Mouse (Mus musculus): ENCODE measurements at regions not wholly inside any gene's neighbourhood (a gene's known extent, or its start where the extent isn't known, plus 50 kb on each side); places are given as distances from the start of the nearest gene placed in this dataset.

- no peak for TF ChIP-seq GATA4 (IDR thresholded peaks at IDR 0.05; ENCODE audit: insufficient replicate concordance, low read length)
Measured at GRCm38 (mm10) chr17:4229969-4230368, 533.9 kb upstream of the Nox3 start.

GRCm38 (mm10) chr17:4250476-4250875 lies 554.4 kb upstream of the Nox3 start:
- no peak for TF ChIP-seq GATA4 (IDR thresholded peaks at IDR 0.05; ENCODE audit: insufficient replicate concordance, low read length)

DNA sequence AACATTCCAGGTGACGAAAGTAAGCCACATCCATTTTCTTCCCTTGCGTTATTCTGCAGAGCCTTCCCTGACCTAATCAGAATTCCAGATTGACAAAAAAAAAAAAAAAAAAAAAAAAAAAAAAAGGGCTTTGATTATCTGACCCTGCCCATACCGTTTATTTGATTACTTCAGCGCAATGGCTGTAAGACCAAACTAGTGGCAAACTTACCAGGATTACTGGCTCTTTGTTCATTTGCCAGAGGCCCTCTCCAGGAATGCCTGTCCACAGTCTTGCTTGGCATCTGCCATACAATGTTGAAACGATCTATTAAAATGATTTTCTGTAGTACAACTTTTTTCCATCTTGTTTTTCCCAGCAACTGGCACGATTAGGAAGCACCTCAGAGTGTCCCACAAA lies 569.4 kb upstream of the Nox3 start:
- TF ChIP-seq GATA4 (IDR thresholded peaks at IDR 0.05; ENCODE audit: insufficient replicate concordance, low read length), result no peak

GRCm38 (mm10) chr17:4265946-4266345 lies 569.9 kb upstream of the Nox3 start:
- TF ChIP-seq GATA4 (IDR thresholded peaks at IDR 0.05; ENCODE audit: insufficient replicate concordance, low read length), result no peak

DNA sequence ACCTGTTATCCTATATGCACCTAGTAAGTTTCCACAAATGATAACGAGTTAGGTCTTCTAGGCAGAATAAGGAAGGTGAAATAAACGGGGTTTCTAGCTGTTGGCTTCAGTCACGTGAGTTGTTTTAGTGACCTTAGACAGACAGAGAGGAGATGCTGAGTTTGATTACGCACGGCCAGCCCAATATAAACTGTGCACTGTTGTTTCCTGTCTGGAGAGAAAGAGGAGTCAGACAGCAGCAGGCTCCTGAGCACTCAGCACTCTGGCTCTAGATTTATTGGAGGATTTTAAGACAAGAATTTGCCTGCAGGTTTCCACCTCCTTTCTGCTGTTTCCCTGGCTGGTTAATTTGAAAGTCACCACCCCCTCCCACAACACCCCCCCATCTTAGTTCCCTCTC lies 570.4 kb upstream of the Nox3 start:
- no peak for TF ChIP-seq GATA4 (IDR thresholded peaks at IDR 0.05; ENCODE audit: insufficient replicate concordance, low read length)

DNA sequence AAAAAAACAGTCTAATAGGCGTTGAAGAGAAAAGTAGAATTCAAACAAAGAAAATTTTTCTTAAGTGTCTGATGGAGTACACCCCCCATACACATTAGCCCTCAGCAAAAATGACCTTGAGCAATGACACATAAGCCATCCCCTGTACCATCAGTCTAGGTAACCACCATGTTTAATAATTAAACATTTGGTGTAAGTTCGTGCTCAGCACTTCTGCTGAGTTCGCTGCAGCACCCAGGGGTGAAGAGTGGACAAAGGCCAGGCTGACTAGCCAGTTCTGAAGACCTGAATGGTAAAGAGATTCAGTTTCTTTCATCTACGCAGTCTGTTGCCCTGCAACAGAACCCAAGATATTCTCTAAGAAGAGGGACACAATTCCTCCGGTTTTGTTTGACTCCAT lies 572.3 kb upstream of the Nox3 start:
- no peak for TF ChIP-seq GATA4 (IDR thresholded peaks at IDR 0.05; ENCODE audit: insufficient replicate concordance, low read length)

- TF ChIP-seq GATA4 (IDR thresholded peaks at IDR 0.05; ENCODE audit: insufficient replicate concordance, low read length), result no peak
Measured at GRCm38 (mm10) chr17:4272456-4272855, 576.4 kb upstream of the Nox3 start.

GRCm38 (mm10) chr17:4276722-4277121 lies 580.7 kb upstream of the Nox3 start:
- no peak for TF ChIP-seq GATA4 (IDR thresholded peaks at IDR 0.05; ENCODE audit: insufficient replicate concordance, low read length)

DNA sequence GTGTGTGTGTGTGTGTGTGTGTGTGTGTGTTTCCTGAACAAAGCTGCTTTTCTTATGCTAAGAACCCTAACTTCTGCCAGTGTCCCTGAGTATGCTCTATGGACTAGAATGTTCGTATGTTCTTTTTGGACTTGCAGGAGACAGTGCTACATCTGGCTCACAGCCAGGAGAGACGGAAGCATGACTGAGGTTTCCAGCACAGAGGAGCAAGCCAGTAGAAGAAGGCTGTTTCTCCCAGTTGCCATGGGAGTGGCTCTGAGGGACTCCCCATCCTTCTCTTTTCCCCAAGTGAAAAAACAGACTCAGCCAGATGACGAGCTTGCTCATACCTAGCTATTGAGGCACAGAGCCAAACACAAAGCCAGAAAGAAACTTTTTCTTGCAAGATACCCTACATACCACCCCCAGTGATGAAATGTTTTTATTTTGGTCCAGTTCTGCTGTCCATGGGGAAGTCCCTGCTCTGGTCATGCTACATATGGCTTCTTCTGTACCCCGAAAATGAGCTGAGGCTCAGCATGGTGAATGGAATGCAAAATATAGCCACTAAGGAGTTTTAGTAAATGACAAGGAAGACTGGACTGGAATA lies 582.3 kb upstream of the Nox3 start:
- TF ChIP-seq GATA4 (IDR thresholded peaks at IDR 0.05; ENCODE audit: insufficient replicate concordance, low read length), result no peak

DNA sequence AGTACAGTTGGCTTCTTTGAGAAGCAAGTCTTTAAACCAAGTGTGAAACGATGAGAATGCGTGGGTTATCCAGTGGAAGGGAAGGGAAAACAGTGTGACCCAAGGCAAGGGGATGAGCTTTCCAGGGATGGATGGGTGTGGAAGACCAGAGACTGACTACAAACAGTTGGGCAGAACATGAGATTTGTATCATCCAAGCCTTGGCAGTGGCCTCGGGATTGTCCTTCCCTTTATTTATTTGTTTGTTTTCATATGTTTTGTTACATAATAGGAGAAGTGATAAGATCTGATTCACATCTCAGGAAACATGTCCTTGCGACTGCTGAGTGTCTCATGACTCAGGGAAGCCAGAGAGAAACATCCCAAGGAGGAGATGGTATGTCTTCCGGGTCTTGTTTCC lies 585.4 kb upstream of the Nox3 start:
- no peak for TF ChIP-seq GATA4 (IDR thresholded peaks at IDR 0.05; ENCODE audit: insufficient replicate concordance, low read length)

- TF ChIP-seq GATA4 (IDR thresholded peaks at IDR 0.05; ENCODE audit: insufficient replicate concordance, low read length), result no peak
Measured at GRCm38 (mm10) chr17:4291418-4291817, 595.4 kb upstream of the Nox3 start.

DNA sequence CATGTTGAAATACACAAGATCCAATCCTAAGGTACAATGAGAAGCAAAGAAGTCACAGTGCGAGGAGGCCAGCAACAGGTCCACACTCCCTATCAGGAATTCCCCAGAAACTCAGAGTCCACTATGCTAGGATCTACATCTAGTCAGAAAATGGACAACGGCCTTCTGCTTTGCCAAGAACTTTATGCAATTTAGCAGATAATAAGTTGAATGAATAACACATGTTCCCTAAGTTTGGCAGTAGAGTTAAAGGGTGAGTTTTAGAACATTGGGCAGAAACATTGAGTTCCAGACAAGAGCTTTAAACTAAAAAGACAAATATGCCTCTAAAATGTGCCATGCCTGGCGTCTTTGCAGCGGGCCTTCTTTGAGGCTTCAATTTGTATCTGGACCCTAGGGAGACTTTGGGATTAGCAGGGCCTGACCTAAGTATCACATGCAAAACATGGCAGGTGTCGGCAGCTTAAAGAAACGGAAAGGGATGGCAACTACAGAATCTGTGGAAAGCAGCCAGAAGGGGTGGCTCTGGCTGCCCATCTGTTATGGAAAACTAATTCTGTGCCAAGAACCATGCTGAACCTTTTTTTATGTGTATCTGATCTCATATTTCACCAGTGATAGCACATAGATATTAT lies 600.6 kb upstream of the Nox3 start:
- no peak for TF ChIP-seq GATA4 (IDR thresholded peaks at IDR 0.05; ENCODE audit: insufficient replicate concordance, low read length)

DNA sequence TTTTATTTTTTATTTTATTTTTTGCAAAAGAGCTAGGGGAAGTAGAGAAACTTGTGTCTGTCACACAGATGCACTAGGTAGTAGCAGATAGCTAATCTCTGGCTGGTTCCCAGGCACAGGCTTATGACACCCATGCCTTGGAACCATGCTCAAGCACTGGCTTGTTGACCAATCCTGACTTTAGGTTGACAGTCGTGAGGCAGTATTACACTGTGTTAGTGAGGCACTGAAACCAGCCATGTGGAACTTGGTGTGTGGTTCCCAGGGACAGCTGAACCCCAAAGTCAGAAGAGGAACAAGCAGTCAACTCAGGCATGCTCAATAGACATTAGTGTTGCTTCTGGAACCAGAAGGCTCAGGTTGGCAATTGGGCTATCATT lies 601.1 kb upstream of the Nox3 start:
- no peak for TF ChIP-seq GATA4 (IDR thresholded peaks at IDR 0.05; ENCODE audit: insufficient replicate concordance, low read length)

DNA sequence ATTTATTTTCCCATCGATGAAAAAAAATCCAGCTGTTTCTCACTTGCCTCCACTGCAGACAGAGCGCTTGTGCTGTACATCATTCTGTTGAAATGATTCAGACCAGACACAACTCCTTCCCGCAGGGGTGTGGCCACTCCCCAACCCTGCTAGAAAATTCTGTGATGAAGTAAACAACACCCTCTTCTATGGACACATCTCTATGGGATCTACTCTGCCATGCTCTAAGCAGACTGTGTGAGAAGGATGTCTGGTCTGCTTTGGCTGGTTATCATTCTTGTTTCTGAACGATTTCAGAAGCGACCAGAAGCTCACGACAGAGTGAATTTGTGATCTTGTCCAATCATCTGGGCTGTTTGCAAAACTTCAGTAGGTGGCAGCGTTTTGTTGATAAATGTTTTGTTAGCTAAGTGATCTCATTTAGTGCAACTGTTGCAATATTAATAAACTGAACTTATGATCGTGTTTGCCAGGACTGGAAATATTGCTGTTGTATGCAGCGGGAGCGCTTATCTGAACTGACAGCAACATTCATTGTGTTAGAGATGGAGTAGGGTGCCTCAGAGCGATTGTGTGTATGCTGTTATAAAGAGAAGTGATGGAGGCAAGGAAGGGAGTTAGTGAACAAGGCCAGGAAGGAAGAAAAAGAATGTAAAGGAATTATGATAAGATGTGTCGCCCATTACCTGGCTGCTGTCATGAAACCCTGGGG lies 605.2 kb upstream of the Nox3 start:
- TF ChIP-seq GATA4 (IDR thresholded peaks at IDR 0.05; ENCODE audit: insufficient replicate concordance, low read length), result no peak

DNA sequence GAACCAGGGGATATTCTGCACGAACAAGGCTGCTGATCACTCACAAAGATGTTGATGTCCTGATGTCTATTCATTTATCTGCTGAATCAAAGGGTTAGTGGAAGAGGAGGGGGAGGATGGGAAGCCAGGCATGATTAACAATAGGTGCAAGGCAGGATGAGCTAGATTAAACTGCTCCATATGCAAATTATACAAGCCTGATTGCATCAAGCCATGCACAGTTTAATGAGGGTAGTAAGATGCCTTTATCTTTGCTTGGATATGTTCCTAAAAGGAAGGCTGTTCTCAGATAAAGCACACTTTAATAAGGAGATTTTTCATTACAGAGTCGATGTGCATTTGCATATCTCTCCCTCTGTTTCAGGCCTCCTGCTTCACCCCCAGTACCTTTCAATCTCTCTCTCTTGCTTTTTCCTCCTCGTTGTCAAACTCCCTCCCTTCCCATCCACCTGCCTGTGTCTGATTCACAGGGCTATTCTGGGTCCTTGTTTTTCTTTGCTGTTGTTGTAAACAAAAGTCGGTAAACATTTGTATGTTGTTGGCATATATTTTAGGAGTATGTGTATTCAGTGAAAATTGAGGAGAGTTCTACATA lies 615.8 kb upstream of the Nox3 start:
- no peak for TF ChIP-seq GATA4 (IDR thresholded peaks at IDR 0.05; ENCODE audit: insufficient replicate concordance, low read length)

DNA sequence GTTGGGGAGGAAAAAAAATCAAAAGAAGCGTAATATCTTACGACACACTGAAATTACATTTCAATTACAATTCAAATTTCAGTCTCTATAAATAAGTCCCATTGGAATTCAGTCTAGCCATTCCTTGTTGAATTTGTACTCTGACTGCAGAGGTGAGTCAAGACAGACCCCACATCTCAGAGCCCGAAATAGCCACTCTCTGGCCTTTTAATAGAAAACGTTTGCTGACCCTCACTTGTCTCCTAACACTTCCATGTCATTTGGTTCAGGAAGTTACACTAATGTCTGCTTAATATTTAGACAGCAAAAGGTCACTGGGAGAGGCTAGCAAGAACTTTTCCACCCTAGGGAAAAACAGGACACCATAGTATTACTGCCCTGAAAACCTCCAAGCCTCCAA lies 623.1 kb upstream of the Nox3 start:
- no peak for TF ChIP-seq GATA4 (IDR thresholded peaks at IDR 0.05; ENCODE audit: insufficient replicate concordance, low read length)

Data from liver, adult (tissue).